Comparison of ENCODE assay signal across 14 mouse cellular contexts in genomic region chr6:118285246-118285645, GRCm38 (mm10).
DNase-seq lines count a peak whose midpoint lies in the region.
"Had no signal": no experiment of that assay in that cellular context is flagged by ENCODE, and none has a peak within 500 bp of the region (broad histone marks: within the 10 kb centered on the region; RNA-seq: fewer than 3 reads in every experiment).

No protein-coding gene starts in this region.

- intact Hi-C loops in left cerebral cortex, postnatal 4 days (cut with DNase I) = no loop called here

- peak; percentile 71 to 78 for DNase-seq in cerebellum, postnatal 10 days
- no peak for DNase-seq in cerebellum, adult 8-10 months
- peak; percentile 35 for DNase-seq in heart, adult 11 months
- DNase-seq in heart, adult 18-20 months = no peak
- peak; percentile 58 for DNase-seq in left cerebral cortex, postnatal 4 days
- no peak for DNase-seq in left cerebral cortex, adult 11 months (ENCODE audit: low spot score)
- DNase-seq: adrenal gland, adult 8-10 months; adrenal gland, postnatal 14 days; adrenal gland, postnatal 36 days; B cell, adult 2 months; cerebellum, adult 11-12 months; cerebellum, adult 2 months; cerebellum, adult 9-11 months; forebrain, postnatal 0 days had no signal

Comparison
In these comparisons a context has a peak if more than half of its experiments do, and no peak if none do; other contexts are left out.
1. DNase-seq: peak in cerebellum, postnatal 10 days (2 of 2), heart, adult 11 months (single experiment) and left cerebral cortex, postnatal 4 days (single experiment); none in cerebellum, adult 8-10 months (single experiment), heart, adult 18-20 months (0 of 2) and left cerebral cortex, adult 11 months (single experiment).